Mouse (Mus musculus): ENCODE measurements around the gene Rlf.

The Rlf gene

DNA sequence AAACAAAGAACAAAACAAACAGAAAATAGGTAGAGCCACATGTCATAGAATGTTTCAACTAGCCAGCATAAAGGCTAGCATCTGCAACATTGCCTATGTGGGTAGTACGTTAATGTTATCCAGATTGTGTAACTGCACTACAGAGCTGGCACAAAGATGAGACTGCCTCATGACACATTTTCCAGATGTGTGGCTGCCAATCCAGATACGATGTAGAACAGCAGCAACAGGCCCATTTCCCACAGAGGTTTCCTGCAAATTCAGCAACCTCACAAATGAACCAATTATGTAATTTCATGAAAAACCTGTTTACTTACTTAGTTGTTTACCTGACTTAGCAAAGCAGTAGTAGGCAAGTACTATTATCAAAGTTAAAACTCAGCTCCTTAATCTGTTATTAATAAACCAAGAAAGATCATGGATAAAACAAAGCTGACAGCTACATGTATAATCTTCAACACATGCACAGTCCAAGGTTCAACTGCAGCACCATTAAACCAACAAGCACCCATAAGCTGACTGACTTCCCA, 51.3 kb downstream of the Rlf start:
- in situ Hi-C loops (cut with MboI), result no loop called here

DNA sequence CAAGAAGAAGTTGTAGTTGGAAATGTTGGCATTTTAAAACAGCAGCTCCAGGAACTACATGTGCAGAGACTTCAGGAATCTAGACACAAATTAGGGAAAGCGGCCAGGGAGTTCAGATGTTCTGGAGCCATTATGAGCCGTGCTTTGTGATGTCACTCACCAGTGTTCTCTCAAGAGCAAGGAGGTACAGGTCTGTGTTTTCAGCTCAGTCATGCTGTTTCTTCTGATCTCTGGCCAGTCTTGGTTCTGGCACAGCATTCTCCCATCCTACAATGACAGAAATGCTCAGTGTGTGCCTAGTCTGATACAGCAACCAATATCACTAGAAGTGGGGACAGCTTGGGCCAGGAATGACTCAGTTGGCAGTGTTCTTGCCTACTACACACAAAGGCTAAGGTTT, 105.8 kb downstream of the Rlf start, which contains the start of gene Tmco2:
TSS of gene Tmco2 (minus strand) at position 101 of the 400 bp plus-strand sequence.
- in situ Hi-C loops (cut with MboI), result no loop called here

DNA sequence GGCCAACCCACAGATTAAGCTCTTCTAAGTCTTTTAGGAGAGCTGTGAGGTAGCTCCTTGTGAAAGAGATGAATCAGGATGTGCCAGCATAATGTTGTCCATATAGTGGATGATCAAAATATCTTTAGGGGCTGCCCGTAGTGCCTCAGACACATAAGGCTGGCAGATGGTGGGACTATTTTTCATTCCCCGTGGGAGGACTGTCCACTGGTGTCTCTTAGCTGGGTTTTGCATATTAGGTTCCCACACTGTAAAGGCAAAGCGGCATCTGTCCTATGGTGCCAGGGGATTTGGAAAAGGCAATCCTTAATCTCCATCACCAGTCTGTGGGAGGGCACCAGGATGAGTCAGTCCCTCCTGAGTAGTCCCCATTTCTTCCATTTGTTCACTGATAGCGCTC, 111.6 kb downstream of the Rlf start:
- in situ Hi-C loops (cut with MboI), result no loop called here

DNA sequence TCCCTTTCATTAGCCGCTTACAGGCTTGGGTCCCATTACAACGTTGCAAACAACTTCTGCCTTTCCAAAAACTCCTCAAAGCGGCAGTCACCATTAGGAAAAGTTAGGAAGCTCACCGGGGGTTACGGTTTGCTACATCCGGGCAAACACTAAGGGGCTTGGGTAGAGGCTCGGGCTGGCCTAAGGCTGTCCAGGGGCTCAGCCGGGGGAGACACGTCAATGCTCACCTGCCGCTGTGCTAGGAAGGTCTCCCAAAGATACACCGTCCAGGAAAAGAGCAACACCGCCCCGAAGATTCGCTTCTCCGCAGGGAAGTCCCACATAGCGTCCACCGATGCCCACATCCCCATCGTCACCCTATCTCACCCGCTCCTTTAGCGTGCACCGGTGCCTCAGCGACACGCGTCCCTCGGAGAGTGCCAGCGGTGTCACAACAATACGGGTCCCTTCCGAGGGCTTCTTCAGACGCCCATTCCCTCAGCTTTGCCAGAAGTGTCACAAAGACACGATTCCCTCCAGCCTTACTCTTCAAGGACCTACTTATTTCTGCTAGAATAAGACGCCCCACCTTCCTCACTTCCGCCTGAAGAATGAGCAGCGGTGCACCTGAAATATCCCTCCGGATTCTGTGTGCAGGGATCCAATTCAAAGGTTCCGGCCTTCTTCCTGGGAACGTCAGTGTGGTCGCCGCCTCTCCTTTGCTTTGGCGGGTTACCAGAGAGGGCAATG, 117.1 kb downstream of the Rlf start, which contains the start of gene Zmpste24:
TSS of gene Zmpste24 (minus strand) at position 592 of the 729 bp plus-strand sequence.
- in situ Hi-C loops (cut with MboI), result no loop called here
